Mouse (Mus musculus): ENCODE measurements at regions not wholly inside any gene's neighbourhood (a gene's known extent, or its start where the extent isn't known, plus 50 kb on each side); places are given as distances from the start of the nearest gene placed in this dataset.
A peak's percentile ranks its signal among the peaks of the same experiment; 100 is the strongest.
"Not testable (repeated sequence)": the region's sequence is repeated elsewhere in the genome, so short reads cannot be mapped to it uniquely, and the experiment has no call there.

DNA sequence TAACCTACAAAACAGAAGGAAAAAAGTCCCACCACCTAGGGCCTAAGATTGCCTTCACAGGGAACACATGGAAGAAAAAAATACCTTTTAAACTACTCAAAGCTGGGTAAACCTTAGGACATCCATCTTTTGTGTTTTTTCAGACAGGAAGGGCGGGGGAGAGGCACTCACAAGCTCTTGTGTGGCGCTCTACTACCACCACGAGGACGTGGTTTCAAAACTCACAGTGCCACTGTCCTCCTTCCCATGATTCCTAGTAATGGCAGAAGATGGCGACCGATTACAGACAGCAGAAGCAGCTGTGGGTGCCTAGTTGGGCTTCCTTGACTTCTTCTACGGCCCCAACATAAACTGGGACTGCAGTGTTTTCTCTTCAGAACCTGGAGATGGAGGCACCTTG, 179.3 kb upstream of the Olfr1324 start:
- DNase-seq (ENCODE audit: extremely low spot score in 1 of 2, low spot score in 2 of 2), result peak in 1 of 2 experiments; percentile 87
- intact Hi-C loops (cut with DNase I), result no loop called here

DNA sequence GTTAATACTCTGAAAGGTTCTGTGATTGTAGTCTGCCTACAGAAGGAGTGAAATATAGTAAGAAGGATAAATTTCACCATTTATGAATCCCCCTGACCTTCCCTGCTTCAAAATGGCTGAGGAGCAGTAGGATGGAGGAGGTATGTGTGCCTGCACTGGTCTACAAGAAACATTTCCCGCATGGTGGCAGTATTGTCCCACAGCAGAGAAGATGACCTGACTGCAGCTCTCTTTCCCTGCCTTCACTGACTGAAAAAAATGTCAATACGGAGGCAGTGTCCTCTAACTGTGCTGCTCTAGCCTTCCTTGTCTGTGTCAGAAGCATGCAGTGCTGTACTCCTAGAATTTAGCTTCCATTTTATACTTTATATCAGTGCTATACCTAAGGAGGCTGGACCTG, 177.2 kb upstream of the Olfr1324 start:
- DNase-seq (ENCODE audit: extremely low spot score in 1 of 2, low spot score in 2 of 2), result peak in 1 of 2 experiments; percentile 89
- intact Hi-C loops (cut with DNase I), result not testable (repeated sequence)

DNA sequence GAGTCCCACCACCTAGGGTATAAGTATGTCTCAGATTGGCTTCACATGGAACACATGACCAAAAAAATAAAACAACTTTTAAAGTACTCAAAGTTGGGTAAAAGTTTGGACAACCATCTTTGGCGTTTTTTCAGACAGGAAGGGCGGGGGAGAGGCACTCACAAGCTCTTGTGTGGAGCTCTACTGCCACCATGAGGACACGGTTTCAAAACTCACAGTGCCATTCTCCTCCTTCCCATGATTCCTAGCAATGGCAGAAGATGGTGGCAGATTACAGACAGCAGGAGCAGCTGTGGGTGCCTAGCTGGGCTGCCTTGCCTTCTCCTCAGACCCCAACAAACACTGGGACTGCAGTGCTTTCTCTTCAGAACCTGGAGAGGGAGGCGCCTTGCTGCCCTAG, 176.7 kb upstream of the Olfr1324 start:
- DNase-seq (ENCODE audit: extremely low spot score in 1 of 2, low spot score in 2 of 2), result peak in 1 of 2 experiments; percentile 75
- intact Hi-C loops (cut with DNase I), result not testable (repeated sequence)

DNA sequence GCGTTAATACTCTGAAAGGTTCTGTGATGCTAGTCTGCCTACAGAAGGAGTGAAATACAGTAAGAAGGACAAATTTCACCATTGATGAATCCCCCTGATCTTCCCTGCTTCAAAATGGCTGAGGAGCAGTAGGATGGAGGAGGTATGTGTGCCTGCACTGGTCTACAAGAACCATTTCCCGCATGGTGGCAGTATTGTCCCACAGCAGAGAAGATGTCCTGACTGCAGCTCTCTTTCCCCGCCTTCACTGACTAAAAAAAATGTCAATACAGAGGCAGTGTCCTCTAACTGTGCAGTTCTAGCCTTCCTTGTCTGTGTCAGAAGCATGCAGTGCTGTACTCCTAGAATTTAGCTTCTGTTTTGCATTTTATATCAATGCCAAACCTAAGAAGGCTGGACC, 174.6 kb upstream of the Olfr1324 start:
- DNase-seq (ENCODE audit: extremely low spot score in 1 of 2, low spot score in 2 of 2), result peak in 1 of 2 experiments; percentile 96
- intact Hi-C loops (cut with DNase I), result not testable (repeated sequence)

DNA sequence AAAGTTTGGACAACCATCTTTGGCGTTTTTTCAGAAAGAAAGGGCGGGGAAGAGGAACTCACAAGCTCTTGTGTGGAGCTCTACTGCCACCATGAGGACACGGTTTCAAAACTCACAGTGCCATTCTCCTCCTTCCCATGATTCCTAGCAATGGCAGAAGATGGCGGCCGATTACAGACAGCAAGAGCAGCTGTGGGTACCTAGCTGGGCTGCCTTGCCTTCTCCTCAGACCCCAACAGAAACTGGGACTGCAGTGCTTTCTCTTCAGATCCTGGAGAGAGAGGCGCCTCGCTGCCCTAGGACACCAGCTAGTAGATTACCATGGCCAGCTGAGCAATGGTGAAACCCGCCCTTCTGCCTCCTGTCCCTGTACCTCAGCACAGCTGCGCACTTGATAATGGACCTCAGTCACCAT, 174.2 kb upstream of the Olfr1324 start:
- intact Hi-C loops (cut with DNase I), result not testable (repeated sequence)
- DNase-seq (ENCODE audit: extremely low spot score in 1 of 2, low spot score in 2 of 2), result peak in 1 of 2 experiments; percentile 59

DNA sequence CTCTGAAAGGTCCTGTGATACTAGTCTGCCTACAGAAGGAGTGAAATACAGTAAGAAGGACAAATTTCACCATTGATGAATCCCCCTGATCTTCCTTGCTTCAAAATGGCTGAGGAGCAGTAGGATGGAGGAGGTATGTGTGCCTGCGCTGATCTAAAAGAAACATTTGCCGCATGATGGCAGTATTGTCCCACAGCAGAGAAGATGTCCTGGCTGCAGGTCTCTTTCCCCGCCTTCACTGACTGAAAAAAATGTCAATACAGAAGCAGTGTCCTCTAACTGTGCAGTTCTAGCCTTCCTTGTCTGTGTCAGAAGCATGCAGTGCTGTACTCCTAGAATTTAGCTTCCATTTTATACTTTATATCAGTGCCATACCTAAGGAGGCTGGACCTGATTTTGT, 172.0 kb upstream of the Olfr1324 start:
- DNase-seq (ENCODE audit: extremely low spot score in 1 of 2, low spot score in 2 of 2), result peak in 1 of 2 experiments; percentile 90
- intact Hi-C loops (cut with DNase I), result not testable (repeated sequence)

DNA sequence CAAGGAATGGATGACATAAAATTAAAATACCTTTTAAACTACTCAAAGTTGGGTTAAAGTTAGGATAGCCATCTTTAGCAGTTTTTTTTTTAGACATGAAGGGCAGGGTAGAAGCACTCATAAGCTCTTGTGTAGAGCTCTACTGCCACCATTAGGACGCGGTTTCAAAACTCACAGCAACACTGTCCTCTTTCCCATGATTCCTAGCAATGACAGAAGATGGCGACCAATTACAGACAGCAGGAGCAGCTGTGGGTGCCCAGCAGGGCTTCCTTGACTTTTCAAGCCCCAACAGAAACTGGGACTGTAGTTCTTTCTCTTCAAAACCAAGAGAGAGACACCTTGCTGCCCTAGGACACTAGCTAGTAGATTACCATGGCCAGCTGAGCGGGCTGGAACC, 171.5 kb upstream of the Olfr1324 start:
- intact Hi-C loops (cut with DNase I), result no loop called here
- DNase-seq (ENCODE audit: extremely low spot score in 1 of 2, low spot score in 2 of 2), result peak in 1 of 2 experiments; percentile 86

DNA sequence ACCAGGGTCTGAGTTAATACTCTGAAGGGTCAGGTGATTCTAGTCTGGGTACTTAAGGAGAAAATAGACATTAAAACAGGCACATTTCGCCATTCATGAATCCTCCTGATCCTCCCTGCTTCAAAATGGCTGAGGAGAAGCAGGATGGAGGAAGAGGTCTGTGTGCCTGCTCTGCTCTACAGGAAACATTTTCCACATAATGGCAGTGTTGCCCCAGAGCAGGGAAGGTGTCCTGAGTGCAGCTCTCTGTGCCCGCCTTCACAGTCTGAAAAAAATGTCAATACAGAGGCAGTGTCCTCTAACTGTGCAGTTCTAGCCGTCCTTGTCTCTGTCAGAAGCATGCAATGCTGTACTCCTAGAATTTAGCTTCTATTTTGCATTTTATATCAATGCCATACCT, 169.3 kb upstream of the Olfr1324 start:
- intact Hi-C loops (cut with DNase I); DNase-seq (ENCODE audit: extremely low spot score in 1 of 2, low spot score in 2 of 2): not testable (repeated sequence)

DNA sequence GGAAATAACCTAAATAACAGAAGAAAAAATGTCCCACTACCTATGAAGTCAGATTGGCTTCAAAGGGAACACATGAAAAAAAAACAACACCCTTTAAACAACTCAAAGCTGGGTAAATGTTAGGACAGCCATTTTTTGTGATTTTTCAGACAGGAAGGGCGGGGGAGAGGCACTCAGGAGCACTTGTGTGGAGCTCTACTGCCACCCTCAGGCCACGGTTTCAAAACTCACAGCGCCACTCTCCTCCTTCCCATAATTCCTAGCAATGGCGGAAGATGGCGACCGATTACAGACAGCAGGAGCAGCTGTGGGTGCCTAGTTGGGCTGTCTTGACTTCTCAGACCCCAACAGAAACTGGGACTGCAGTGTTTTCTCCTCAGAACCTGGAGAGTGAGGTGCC, 168.8 kb upstream of the Olfr1324 start:
- no peak for DNase-seq (ENCODE audit: extremely low spot score in 1 of 2, low spot score in 2 of 2)
- intact Hi-C loops (cut with DNase I), result no loop called here

DNA sequence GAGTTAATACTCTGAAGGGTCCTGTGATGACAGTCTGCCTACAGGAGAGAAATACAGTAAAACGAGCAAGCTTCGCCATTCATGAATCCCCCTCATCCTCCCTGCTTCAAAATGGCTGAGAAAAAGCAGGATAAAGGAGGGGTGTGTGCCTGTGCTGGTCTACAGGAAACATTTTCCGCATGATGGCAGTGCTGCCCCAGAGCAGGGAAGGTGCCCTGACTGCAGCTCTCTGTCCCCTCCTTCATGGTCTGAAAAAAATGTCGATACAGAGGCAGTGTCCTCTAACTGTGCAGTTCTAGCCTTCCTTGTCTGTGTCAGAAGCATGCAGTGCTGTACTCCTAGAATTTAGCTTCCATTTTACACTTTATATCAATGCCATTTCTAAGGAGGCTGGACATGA, 166.7 kb upstream of the Olfr1324 start:
- DNase-seq (ENCODE audit: extremely low spot score in 1 of 2, low spot score in 2 of 2); intact Hi-C loops (cut with DNase I): not testable (repeated sequence)

DNA sequence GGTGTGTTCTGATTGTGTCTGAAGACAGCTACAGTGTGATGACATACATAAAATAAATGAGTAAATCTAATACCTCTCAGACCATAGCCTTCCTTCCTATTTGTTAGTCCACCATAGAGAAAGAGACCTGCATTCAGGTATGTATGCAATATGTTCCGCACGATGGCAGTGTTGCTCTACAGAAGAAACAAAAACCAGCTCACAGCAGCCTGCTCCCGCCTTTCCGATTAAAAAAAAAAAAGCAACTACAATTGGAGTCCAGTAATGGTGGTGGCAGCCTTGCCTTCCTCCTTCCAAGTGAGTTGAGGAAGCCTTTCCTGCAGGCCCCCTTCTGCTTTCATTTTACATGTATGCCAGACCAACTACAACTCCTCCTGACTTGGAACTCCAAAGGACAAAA, 163.2 kb upstream of the Olfr1324 start:
- DNase-seq (ENCODE audit: extremely low spot score in 1 of 2, low spot score in 2 of 2), result no peak
- intact Hi-C loops (cut with DNase I), result no loop called here

DNA sequence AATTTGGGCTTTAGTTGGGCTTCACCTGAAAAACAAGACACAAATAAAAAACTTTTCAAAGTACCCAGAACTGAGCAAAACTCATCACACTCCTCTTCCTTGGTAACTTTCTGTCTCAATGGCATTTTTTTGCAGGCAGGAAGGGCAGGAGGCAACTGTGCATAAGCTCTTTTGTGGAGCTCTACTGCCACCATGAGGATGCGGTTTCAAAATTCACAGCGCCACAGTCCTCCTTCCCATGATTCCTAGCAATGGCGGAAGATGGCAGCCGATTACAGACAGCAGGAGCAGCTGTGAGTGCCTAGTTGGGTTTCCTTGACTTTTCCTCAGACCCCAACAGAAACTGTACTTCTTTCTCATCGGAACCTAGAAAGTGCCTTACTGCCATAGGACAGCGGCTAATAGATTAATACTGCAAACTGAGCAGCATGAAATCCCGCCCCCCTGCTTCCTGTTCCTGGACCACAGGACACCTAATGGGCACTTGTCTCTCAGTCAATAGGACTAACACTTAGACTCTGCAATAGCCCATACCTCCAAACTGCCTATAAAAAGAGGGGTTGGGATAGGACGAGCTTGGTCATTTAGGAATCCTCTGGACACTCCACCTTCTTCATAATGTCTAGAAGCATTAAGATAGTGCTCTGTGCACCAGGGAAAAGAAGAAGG, 162.5 kb upstream of the Olfr1324 start:
- intact Hi-C loops (cut with DNase I), result no loop called here

DNA sequence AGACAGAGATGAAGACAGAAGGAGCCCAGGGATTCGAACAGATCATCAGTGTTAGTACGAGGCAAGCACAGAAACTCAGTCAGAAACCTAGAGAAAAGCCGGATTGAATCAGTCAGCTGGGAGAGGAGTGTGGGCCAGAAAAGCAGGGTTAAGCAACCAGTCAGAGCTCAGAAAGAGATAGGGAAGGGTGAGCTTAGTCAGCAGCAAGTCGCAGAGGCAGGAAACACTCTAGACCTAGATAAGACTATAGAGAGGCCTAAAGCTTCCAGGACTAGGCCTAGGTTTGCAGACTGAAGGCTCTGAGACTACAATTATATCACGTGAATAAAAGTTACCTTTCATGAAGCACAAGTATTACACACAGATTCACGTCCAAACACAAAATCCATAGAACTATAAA, 160.6 kb upstream of the Olfr1324 start:
- intact Hi-C loops (cut with DNase I), result no loop called here
- DNase-seq (ENCODE audit: extremely low spot score in 1 of 2, low spot score in 2 of 2), result no peak

More for the DNA sequence above, 162.5 kb upstream of the Olfr1324 start:
- no peak for DNase-seq (ENCODE audit: extremely low spot score in 1 of 2, low spot score in 2 of 2)

DNA sequence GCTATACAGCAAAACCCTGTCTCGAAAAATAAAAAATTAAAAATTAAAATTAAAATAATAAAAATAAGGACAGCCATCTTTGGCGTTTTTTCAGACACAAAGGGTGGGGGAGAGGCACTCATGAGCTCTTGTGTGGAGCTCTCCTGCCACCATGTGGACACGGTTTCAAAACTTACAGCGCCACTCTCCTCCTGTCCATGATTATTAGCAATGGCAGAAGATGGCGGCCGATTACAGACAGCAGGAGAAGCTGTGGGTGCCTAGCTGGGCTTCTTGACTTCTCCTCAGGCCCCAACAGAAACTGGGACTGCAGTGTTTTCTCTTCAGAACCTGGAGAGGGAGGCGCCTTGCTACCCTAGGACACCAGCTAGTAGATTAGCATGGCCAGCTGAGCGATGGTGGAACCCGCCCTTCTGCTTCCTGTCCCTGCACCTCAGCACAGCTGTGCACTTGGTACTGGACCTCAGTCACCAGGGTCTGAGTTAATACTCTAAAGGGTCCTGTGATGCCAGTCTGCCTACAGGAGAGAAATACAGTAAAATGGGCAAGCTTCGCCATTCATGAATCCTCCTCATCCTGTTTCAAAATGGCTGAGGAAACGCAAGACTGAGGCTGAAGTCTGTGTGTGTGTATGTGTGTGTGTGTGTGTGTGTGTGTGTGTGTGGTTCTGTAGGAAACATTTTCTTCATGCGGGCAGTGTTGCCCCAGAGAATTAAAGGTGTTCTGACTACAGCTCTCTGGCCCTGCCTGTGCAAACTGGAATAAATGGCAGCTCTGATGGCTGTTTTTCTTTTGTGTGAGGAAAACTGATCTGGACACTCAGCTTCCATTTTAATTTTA, 155.7 kb upstream of the Olfr1324 start:
- intact Hi-C loops (cut with DNase I), result no loop called here
- no peak for DNase-seq (ENCODE audit: extremely low spot score in 1 of 2, low spot score in 2 of 2)

DNA sequence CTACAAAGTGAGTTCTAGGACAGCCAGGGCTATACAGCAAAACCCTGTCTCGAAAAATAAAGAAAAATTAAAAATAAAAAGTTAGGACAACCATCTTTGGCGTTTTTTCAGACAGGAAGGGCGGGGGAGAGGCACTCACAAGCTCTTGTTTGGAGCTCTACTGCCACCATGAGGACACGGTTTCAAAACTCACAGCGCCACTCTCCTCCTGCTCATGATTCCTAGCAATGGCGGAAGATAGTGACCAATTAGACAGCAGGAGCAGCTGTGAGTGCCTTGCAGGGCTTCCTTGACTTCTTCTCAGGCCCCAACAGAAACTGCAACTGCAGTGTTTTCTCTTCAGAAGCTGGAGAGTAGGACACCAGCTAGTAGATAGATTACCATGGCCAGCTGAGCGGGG, 151.9 kb upstream of the Olfr1324 start:
- intact Hi-C loops (cut with DNase I), result no loop called here
- peak in 1 of 2 experiments; percentile 69 for DNase-seq (ENCODE audit: extremely low spot score in 1 of 2, low spot score in 2 of 2)

DNA sequence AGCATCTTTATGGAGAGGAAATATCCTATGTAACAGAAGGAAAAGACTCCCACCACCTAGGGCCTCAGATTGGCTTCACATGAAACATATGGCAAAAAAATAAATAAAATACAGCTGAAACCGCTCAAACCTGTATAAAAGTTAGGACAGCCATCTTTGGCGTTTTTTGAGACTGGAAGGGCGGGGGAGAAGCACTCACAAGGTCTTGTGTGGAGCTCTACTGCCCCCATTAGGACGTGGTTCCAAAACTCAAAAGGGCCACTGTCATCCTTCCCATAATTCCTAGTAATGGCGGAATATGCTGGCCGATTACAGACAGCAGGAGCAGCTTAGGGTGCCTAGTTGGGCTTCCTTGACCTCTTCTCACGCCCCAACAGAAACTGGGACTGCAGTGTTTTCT, 148.5 kb upstream of the Olfr1324 start:
- intact Hi-C loops (cut with DNase I), result no loop called here
- peak in 1 of 2 experiments; percentile 85 for DNase-seq (ENCODE audit: extremely low spot score in 1 of 2, low spot score in 2 of 2)

DNA sequence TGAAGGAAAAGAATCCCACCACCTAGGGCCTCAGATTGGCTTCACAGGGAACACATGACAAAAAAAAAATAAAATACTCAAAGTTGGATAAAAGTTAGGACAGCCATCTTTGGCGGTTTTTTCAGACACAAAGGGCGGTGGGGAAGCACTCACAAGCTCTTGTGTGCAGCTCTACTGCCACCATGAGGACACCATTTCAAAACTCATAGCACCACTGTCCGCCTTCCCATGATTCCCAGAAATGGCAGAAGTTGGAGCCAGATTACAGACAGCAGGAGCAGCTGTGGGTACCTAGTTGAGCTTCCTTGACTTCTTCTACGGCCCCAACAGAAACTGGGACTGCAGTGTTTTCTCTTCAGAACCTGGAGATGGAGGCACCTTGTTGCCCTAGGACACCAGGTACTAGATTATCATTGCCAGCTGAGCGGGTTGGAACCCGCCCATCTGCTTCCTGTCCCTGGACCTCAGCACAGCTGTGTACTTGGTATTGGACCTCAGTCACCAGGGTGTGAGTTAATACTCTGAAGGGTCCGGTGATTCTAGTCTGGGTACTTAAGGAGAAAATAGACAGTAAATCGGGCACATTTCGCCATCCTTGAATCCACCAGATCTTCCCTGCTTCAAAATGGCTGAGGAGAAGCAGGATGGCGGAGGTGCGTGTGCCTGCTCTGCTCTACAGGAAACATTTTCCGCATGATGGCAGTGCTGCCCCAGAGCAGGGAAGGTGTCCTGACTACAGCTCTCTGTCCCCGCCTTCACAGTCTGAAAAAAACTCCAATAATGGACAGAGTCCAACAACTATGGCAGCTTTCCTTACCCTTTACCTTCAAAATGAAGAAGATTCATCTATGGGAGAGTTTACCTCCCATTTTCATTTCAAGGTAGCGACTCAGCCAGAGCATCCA, 144.1 kb upstream of the Olfr1324 start:
- intact Hi-C loops (cut with DNase I), result not testable (repeated sequence)
- peak in 1 of 2 experiments; percentile 81 for DNase-seq (ENCODE audit: extremely low spot score in 1 of 2, low spot score in 2 of 2)

DNA sequence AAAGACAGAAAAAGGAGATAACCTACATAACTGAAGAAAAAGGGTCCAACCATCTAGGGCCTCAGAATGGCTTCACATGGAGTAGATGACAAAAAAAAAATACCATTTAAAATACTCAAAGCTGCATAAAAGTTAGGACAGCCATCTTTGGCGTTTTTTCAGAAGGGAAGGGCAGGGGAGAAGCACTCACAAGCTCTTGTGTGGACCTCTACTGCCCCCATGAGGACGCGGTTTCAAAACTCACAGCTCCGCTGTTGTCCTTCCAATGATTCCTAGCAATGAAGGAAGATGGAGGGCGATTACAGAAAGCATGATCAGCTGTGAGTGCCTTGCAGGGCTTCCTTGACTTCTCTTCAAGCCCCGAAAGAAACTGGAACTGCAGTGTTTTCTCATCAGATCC, 140.8 kb upstream of the Olfr1324 start:
- intact Hi-C loops (cut with DNase I), result loop anchor here (10.0 kb wide), 1 partner anchor 46 kb away; no protein-coding TSS in a partner anchor
- peak in 1 of 2 experiments; percentile 70 for DNase-seq (ENCODE audit: extremely low spot score in 1 of 2, low spot score in 2 of 2)

DNA sequence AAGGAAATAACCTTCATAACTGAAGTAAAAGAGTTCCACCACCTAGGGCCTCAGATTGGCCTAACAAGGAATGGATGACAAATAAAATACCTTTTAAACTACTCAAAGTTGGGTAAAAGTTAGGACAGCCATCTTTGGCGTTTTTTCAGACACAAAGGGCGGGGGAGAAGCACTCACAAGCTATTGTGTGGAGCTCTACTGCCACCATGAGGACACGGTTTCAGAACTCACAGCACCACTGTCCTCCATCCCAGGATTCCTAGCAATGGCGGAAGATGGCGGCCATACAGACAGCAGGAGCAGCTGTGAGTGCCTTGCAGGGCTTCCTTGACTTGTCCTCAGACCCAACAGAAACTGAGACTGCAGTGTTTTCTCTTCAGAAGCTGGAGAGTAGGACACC, 138.0 kb upstream of the Olfr1324 start:
- DNase-seq (ENCODE audit: extremely low spot score in 1 of 2, low spot score in 2 of 2), result peak in 1 of 2 experiments; percentile 68
- intact Hi-C loops (cut with DNase I), result loop anchor here (10.0 kb wide), 1 partner anchor 48 kb away; no protein-coding TSS in a partner anchor

Data from left cerebral cortex, postnatal 10 days (tissue).